Mouse (Mus musculus) lung, adult 18-20 months (tissue): ENCODE measurements around the gene Ptprm.

Experiments
- DNase-seq, 2 experiments: peaks; one replicate each; pipeline ENCODE4 v3.0.0; 2022; ENCODE audit warnings: mixed read lengths in 2 of 2

The Ptprm gene

GRCm38 (mm10) chr17:66960986-66961385 lies 393.3 kb downstream of the Ptprm start:
- no peak for DNase-seq

GRCm38 (mm10) chr17:66960557-66960956 lies 393.7 kb downstream of the Ptprm start:
- no peak for DNase-seq

- DNase-seq: no peak
Measured at GRCm38 (mm10) chr17:66959815-66960214, 394.4 kb downstream of the Ptprm start.

GRCm38 (mm10) chr17:66958766-66959165 lies 395.5 kb downstream of the Ptprm start:
- DNase-seq: no peak

- DNase-seq: no peak
Measured at GRCm38 (mm10) chr17:66944498-66944897, 409.8 kb downstream of the Ptprm start.

- no peak for DNase-seq
Measured at GRCm38 (mm10) chr17:66943539-66943938, 410.7 kb downstream of the Ptprm start.

GRCm38 (mm10) chr17:66925611-66926010 lies 428.6 kb downstream of the Ptprm start:
- DNase-seq: no peak

- DNase-seq: no peak
Measured at GRCm38 (mm10) chr17:66914696-66915095, 439.6 kb downstream of the Ptprm start.

GRCm38 (mm10) chr17:66912533-66912932 lies 441.7 kb downstream of the Ptprm start:
- DNase-seq: no peak

GRCm38 (mm10) chr17:66912120-66912519 lies 442.1 kb downstream of the Ptprm start:
- DNase-seq: no peak

- no peak for DNase-seq
Measured at GRCm38 (mm10) chr17:66909901-66910300, 444.4 kb downstream of the Ptprm start.

GRCm38 (mm10) chr17:66908921-66909320 lies 445.3 kb downstream of the Ptprm start:
- DNase-seq: no peak

- DNase-seq: no peak
Measured at GRCm38 (mm10) chr17:66894181-66894580, 460.1 kb downstream of the Ptprm start.

- DNase-seq: no peak
Measured at GRCm38 (mm10) chr17:66891916-66892315, 462.3 kb downstream of the Ptprm start.

GRCm38 (mm10) chr17:66891067-66891862 lies 463.0 kb downstream of the Ptprm start:
- DNase-seq: no peak

GRCm38 (mm10) chr17:66882304-66882703 lies 472.0 kb downstream of the Ptprm start:
- peak in 1 of 2 experiments; percentile 6 for DNase-seq

- DNase-seq: no peak
Measured at GRCm38 (mm10) chr17:66880969-66881701, 473.1 kb downstream of the Ptprm start.

- no peak for DNase-seq
Measured at GRCm38 (mm10) chr17:66879151-66879550, 475.1 kb downstream of the Ptprm start.

GRCm38 (mm10) chr17:66877582-66877981 lies 476.7 kb downstream of the Ptprm start:
- no peak for DNase-seq

GRCm38 (mm10) chr17:66874810-66875209 lies 479.4 kb downstream of the Ptprm start:
- no peak for DNase-seq

GRCm38 (mm10) chr17:66871396-66871795 lies 482.9 kb downstream of the Ptprm start:
- DNase-seq: no peak

GRCm38 (mm10) chr17:66869581-66870002 lies 484.7 kb downstream of the Ptprm start:
- DNase-seq: no peak

- no peak for DNase-seq
Measured at GRCm38 (mm10) chr17:66864441-66864840, 489.8 kb downstream of the Ptprm start.

GRCm38 (mm10) chr17:66861557-66861956 lies 492.7 kb downstream of the Ptprm start:
- no peak for DNase-seq
